Mouse (Mus musculus): ENCODE results near the gene Tmem39a. TPM values are rescaled to one million over a fixed set of nuclear protein-coding genes. Genes with fewer than 3 reads are reported as not detected.

Tmem39a gene
- total RNA-seq, 2 experiments from 2014 or later, result 26.2 to 27.2 TPM

DNA sequence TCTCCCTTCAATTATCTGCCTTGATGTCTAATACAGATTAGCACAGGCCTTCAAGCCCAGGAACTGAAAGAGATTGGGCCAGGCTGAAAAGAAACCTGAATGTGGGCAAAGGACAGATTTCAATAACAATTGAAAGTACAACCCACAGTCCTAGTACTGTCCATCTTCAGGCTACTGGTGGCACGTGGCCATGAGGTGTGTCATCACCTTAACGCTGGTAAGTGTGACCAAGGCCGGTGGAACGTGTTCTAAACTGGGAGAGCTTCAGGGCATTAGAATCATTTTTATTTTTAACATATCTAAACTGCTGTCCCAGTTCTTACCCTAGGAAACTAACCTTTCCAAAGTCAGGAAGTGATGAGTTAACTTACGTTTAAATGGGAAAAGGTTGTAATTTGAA, 28.7 kb downstream of the Tmem39a start:
- intact Hi-C loops (cut with DNase I), result no loop called here

DNA sequence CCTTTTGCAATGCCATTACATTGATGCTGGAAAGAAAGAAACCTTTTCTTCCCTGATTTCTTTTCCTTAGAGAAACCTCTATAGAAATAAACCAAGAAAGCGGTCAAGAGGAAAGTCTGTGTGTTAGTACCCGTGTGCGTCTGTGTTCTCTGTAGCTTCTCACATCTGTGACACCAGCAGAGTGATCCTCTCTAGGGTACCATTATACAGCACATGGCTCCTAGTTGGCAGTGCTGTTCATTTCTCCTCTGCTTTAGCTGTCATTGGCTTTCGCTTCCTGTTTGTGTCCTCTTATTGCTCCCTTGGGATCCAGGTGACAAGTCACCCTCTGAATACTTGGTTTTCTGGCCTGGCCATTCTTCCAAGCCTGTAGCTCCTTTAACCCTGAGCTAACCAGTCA, 29.1 kb downstream of the Tmem39a start:
- intact Hi-C loops (cut with DNase I), result no loop called here
- DNase-seq, result no peak

More for the DNA sequence above, 28.7 kb downstream of the Tmem39a start:
- no peak for DNase-seq

- DNase-seq, result no peak
- intact Hi-C loops (cut with DNase I), result no loop called here
Observed at GRCm38 (mm10) chr16:38591506-38591905, 33.0 kb downstream of the Tmem39a start.

DNA sequence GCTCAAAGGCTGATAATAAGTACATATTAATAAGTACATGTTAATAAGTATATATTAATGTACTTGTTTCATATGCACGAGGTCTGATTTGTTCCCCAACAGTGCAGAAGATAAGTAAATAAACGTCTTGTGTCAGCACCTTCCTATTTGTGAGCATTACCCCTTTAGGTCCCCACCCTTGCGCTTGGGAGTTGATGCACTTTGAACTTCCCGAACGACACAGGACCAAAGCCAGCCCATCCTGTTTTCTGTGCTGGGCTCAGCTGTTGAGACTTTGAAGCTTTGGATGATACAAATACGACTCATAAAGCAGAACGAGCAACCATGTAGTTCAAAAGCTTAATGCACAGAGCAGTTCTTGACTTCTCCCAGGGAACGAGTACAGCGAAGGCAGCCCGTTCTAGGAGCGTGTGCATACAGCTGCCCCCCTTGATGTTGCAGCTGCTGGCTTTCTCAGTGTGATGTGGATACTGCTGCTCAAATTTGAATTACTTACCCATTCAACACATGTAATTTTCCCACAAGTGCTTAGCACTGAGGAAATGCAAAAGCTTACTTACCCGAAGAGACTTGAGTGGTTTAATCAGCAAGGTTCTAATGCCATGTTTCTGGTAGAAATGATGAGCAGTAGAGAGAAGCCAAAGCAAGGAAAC, 33.7 kb downstream of the Tmem39a start:
- DNase-seq, result no peak
- intact Hi-C loops (cut with DNase I), result no loop called here

GRCm38 (mm10) chr16:38592946-38593345, 34.4 kb downstream of the Tmem39a start:
- no peak for DNase-seq
- intact Hi-C loops (cut with DNase I), result no loop called here

- no peak for DNase-seq
- intact Hi-C loops (cut with DNase I), result no loop called here
Observed at GRCm38 (mm10) chr16:38594435-38594834, 35.9 kb downstream of the Tmem39a start.

DNA sequence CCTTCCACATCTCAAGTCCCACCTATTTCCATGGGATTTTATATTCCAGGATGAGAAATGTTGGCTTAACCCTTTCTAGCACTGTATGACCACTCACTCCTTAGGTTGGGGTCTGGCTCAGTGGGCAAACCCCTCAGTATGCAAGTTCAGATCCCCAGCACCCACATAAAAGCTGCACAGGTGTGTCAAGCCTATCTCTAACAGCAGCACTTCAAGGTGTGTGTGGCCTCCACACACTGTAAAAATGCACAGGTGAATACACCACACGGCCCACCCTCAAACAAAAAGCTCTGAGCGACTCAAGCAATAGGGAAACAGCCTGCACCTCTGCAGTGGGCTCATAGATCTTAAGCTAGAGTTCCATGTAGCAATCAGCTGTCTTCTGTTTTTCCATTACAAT, 37.6 kb downstream of the Tmem39a start:
- intact Hi-C loops (cut with DNase I), result no loop called here
- DNase-seq, result no peak

GRCm38 (mm10) chr16:38596651-38597050, 38.2 kb downstream of the Tmem39a start:
- intact Hi-C loops (cut with DNase I), result no loop called here
- no peak for DNase-seq

DNA sequence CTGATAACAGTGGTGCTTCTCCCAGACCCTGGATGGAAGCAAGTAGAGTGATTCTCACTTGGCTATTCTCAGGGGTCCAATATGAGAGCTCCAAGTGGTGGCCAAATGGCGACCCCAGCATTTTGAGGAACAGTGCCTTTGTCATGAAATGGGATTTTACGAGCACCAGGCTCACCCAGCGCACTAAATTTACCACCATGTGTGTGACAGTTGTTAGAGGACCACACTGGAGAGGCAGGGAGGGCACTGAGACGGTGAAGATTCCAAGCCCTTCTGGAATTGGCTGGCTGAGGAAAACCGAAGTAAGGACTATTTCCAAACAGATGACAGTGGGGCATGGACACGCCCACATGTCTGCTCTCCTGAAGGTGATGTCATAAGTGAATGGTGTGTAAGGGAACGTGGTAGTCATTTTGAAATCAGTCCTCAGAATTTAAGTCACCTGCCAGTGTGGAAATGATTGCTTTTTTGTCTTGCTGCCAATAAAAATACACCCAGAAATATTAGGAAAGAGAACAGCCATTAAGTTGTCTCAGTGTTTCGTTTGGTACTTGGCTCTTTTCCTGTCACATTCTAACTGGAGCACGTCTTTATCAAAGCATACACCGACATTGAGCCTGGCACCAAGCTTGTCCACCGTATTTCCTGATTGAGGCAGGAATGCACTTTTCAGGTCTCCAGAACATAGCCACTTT, 40.6 kb downstream of the Tmem39a start:
- DNase-seq, result no peak
- intact Hi-C loops (cut with DNase I), result no loop called here

- DNase-seq, result peak; percentile 53
- intact Hi-C loops (cut with DNase I), result no loop called here
Observed at GRCm38 (mm10) chr16:38602989-38603804, 44.7 kb downstream of the Tmem39a start.

- no peak for DNase-seq
- intact Hi-C loops (cut with DNase I), result no loop called here
Observed at GRCm38 (mm10) chr16:38606509-38606908, 48.0 kb downstream of the Tmem39a start.

- intact Hi-C loops (cut with DNase I), result no loop called here
- DNase-seq, result no peak
Observed at GRCm38 (mm10) chr16:38608687-38609086, 50.2 kb downstream of the Tmem39a start.

- intact Hi-C loops (cut with DNase I), result no loop called here
- no peak for DNase-seq
Observed at GRCm38 (mm10) chr16:38609092-38609491, 50.6 kb downstream of the Tmem39a start.

DNA sequence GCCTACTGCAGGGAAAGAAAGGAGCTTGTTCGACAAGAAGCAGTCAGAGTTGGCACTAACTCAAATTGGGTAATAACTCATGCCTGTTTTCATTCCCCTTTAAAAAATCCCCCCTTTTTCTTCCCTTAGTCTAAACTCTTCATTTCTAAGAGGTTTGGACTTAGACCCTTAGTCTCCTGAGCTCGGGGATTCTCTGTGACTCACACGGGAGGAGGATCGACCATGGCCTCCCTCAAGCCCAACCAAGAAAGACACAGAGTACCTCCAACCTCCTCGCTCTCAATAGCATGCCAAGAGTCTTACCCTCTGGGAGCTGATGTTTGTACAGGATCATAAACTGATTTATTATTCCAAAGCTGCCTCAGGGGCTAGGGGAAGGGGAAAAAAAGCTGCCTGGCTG, 54.1 kb downstream of the Tmem39a start:
- intact Hi-C loops (cut with DNase I), result loop anchor here (10.0 kb wide), 2 partner anchors 112 to 202 kb away; no protein-coding TSS in a partner anchor
- no peak for DNase-seq

- no peak for DNase-seq
- intact Hi-C loops (cut with DNase I), result loop anchor here (10.0 kb wide), 2 partner anchors 111 to 201 kb away; no protein-coding TSS in a partner anchor
Observed at GRCm38 (mm10) chr16:38613646-38614045, 55.1 kb downstream of the Tmem39a start.

DNA sequence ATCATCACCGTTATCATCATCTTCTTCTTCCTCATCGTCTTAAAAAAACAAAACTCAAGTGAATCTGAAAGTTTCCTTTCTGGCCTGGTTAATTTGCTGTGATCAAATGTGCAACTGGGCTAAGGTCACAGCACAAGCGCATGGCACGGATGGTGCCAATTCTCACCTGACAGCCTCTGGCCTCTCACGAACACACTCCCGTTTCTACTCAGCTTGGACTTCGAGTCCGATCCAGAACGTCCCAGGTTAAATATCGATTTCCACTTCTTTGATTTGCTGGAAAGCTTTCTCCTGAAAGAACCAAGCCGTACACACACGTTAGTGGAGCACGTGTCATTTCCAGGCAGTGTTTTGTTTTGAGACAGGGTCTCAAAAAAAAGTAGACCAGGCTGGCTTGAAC, 59.5 kb downstream of the Tmem39a start:
- intact Hi-C loops (cut with DNase I), result loop anchor here (10.0 kb wide), 2 partner anchors 107 to 197 kb away; no protein-coding TSS in a partner anchor
- DNase-seq, result no peak

DNA sequence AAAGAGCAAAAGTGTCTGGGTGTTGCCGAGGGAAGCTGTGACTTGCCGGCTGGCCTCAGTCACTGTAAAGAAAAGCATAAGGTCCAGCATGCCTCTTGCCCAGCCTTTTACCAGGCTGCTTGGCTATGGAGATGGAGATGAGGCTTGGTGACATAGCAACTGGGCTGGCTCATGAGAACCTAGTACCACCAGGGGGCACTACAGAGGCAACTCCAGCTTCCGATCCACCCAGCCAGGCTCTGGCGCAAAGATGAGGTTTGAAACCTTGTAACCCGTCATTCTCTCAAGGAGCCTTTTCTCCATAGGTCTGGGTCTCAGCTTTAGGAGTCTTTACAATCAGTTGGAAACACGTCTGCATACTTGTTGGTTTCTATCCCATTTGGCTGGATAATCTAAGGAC, 60.6 kb downstream of the Tmem39a start:
- peak; percentile 83 for DNase-seq
- intact Hi-C loops (cut with DNase I), result loop anchor here (10.0 kb wide), 2 partner anchors 106 to 196 kb away; no protein-coding TSS in a partner anchor

- intact Hi-C loops (cut with DNase I), result no loop called here
- DNase-seq, result no peak
Observed at GRCm38 (mm10) chr16:38620696-38621450, 62.4 kb downstream of the Tmem39a start.

DNA sequence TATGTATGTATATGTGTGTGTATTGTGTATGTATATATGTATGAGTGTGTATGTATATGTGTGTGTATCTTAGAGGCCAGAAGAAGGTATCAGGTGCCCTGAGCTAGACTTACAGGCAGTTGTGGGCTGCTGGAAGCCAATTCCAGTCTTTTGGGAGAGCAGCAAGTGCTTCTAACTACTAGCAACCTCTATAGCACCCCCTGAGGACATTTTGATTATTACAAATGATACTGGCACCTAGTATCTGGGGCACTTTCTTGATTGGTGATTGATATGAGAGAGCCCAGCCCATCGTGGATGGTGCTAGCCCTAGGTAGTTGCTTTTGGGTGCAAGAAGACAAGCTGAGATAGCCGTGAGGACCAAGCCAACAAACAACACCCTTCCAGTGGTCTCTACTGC, 63.8 kb downstream of the Tmem39a start:
- intact Hi-C loops (cut with DNase I), result no loop called here
- no peak for DNase-seq

GRCm38 (mm10) chr16:38624303-38624702, 65.8 kb downstream of the Tmem39a start:
- DNase-seq, result no peak
- intact Hi-C loops (cut with DNase I), result no loop called here

GRCm38 (mm10) chr16:38625411-38625810, 66.9 kb downstream of the Tmem39a start:
- intact Hi-C loops (cut with DNase I), result no loop called here
- DNase-seq, result no peak
